Mouse (Mus musculus) stomach, postnatal 0 days (tissue): ENCODE measurements at regions not wholly inside any gene's neighbourhood (a gene's known extent, or its start where the extent isn't known, plus 50 kb on each side); places are given as distances from the start of the nearest gene placed in this dataset.

Experiments used
- CTCF ChIP-seq: IDR thresholded peaks from 2 replicates; pipeline ENCODE4 v1.5.1; 2016; ENCODE audit warnings: antibody characterized with exemption, low read depth, mild to moderate bottlenecking, moderate library complexity
- EP300 ChIP-seq: optimal IDR thresholded peaks from 2 replicates; pipeline ENCODE3; 2016; ENCODE audit warnings: antibody characterized with exemption

DNA sequence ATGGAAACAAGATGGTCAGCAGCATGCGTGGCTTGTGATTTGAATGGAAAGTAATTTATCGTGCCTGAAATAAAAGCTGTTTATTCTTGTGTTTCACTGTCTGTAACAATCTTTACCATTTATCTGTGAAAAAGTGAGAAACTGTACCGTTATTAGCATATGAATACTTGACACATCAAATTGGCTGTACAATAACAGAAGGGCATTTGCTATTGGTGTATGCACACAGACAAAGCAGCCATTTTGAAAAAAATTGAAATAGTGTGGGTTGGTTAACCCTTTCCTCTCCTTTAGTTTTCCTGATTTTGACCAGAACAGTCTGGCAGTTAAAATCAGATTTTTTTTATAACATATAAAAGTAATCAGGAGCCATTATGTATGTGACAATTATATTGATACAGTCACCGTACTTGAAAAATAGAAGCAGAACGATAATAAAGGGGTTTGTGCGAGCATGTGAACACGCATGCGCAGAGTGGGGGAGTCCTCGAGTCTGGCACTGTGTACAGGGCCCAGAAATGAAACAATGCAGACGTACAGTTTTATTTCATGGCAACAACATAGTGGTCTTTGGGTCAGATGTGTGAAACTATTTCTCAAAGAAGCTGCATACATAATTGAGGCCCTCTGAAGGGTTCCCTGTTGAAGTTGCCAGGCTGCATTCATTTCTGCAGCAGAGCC is 237.3 kb upstream of the Tmem161b start:
- TF ChIP-seq CTCF (no peak), EP300 (no peak)
